Mouse (Mus musculus) neural tube, embryonic 10.5 days (tissue): ENCODE data around the gene Pcif1.
A peak's percentile ranks its signal among the peaks of the same experiment; 100 is the strongest.

ENCODE experiments used
- DNase-seq: peaks from one replicate; pipeline ENCODE4 v3.0.0-alpha.2; 2017; ENCODE audit warnings: low spot score; ENCODE audit errors: extremely low spot score

Gene Pcif1

GRCm38 (mm10) chr2:164918325-164918724, 39.2 kb downstream of the Pcif1 start:
- no peak for DNase-seq

DNA sequence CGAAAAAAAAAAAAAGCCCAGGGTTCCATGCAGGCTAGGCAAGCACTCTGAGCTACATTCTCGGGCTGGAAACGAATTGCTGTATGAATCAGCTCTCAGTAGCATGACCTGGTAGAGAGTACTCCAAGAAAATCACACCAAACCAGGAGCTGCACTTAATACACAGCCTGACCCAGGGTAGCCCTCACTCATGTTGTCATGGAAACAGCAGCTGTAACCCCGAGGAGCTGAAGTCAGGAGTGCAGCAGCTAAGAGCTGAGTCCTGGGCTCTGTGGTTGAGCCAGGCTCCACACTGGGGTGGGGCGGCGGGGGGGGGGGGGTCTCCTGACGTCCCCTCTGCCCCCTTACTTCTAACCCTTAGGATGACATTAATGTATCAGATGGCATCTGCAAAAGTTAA, 42.9 kb downstream of the Pcif1 start:
- no peak for DNase-seq

- no peak for DNase-seq
Measured at GRCm38 (mm10) chr2:164923291-164923690, 44.2 kb downstream of the Pcif1 start.

- DNase-seq: peak; percentile 74
Measured at GRCm38 (mm10) chr2:164924100-164924857, 45.2 kb downstream of the Pcif1 start.

GRCm38 (mm10) chr2:164930706-164931581, 51.8 kb downstream of the Pcif1 start:
- no peak for DNase-seq

DNA sequence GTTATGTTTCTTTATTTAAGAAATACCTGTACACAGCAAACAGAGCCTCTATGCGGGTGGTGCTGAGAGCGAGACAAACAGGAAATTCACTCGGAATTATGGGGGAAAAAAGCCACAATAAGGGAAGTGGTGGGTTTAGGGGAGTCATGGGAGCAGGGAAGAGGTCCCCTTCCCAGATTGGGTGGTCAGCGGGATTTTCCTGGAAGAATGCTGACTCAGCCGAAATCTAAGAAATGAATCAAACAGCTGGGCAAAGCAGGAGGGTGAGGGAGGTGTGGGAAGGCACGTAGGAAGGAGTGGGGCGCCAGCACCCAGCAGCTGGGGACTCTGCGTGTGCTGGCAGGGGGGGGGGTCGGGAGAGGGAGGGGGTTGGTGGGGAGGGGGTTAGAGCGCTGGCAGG, 54.4 kb downstream of the Pcif1 start:
- no peak for DNase-seq

GRCm38 (mm10) chr2:164935991-164936390, 56.9 kb downstream of the Pcif1 start:
- no peak for DNase-seq

DNA sequence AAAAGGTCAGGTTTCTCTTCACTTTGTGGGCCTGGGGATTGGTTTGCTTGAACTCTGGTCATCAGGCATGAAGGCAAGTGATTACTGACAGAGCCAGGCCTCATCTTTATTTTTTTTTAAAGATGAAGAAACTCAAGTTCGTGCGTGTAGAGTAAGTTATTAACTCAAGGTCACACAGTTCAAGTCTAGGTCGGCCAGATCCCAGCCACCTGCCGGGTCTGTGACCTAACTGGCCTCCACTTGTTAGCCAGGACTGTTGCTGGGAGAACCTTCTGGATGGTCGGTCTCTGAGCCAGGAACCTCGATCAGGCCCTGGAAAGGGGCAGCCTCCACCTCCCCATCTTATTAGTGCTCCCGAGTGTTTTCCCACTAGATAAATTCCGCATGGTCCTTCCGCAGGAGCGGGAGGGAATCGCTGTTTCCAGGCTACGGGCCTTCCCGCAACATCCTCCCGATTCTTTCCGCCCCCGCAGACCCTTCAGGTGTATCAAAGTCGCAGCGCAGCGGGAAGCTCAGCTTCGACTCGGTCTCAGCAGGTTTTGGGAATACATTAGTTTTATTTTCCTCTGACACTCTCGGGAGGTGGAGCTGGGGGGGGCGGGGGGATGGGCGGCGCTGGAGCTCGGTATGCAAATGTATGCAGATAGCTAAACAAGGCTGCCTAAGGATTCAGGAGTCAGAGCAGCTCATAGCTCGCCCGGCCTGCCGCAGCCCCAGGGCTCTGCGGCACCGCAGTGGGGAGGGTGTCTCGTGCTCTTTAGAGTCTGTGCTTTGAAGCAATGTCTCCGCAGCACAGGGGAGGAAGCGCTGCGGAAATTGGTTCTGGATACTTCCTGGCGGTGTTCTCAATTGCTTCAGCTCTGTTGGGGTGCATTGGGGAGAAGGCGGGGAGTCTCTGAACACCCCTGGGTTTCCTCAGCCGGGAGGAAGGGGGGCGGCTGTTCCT, 59.3 kb downstream of the Pcif1 start:
- DNase-seq: no peak

GRCm38 (mm10) chr2:164939106-164939505, 60.0 kb downstream of the Pcif1 start:
- no peak for DNase-seq

- no peak for DNase-seq
Measured at GRCm38 (mm10) chr2:164940140-164940830, 61.2 kb downstream of the Pcif1 start, which contains the start of gene Mmp9. Mmp9 (plus strand) TSS chr2:164940780.

DNA sequence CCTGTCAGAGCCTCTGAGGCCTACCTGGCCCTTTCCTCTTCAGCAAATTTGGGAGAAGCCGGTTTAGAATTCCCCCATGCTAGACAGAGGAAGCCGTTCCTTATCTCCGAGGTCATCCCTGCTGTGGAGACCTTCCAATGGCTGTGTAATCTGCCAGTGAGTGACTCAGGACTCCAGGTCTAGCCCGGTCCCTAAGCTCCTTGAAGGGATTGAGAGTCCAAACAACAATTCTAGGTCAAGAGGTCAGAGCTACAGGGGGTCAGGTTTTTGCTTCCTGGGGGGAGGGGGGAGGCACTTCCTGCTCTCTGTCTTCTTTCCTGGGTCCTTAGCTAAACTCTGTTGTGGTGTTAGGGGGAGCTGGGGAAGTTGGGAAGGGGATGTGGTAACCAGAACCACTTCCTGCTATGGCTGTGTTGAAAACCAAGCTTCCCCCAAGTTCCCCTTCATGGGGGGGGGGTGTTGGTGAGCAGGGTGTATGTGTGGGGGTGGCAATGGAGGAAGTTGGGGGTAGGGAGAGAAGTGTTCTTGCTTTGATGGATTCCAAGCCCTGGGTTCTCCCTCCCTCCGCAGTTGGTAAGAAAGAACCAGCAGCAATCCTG, 63.7 kb downstream of the Pcif1 start:
- no peak for DNase-seq
